Mouse (Mus musculus) lung, postnatal 25 days (tissue): ENCODE data around the gene Tnrc6a.
"Not testable (repeated sequence)": the region's sequence is repeated elsewhere in the genome, so short reads cannot be mapped to it uniquely, and the experiment has no call there.

Experiments
- DNase-seq: peaks from one replicate; pipeline ENCODE4 v3.0.0; 2022; ENCODE audit warnings: low spot score

Gene Tnrc6a

GRCm38 (mm10) chr7:123123665-123124298, at the start of gene Tnrc6a:
Tnrc6a (plus strand) TSS chr7:123123885.
- DNase-seq, result peak; percentile 94

DNA sequence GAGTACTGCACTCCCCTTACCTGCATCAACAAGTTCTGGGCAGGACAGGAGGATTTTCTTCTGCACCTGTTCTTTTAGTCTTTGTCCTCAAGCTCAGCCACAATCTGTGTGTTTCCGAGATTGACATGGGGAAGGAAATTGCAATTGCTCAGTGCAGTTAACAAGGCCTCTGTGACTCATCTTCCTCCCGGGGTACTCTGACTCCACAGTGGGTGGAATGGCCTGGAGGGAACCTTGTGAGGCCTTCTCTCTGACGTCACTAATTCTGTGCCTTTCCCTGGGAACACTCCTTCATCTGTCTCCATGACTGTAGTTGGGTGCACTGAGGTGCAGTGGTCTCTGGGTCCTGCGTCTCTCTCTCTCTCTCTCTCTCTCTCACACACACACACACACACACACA, 41.4 kb upstream of the Tnrc6a start:
- DNase-seq, result no peak

DNA sequence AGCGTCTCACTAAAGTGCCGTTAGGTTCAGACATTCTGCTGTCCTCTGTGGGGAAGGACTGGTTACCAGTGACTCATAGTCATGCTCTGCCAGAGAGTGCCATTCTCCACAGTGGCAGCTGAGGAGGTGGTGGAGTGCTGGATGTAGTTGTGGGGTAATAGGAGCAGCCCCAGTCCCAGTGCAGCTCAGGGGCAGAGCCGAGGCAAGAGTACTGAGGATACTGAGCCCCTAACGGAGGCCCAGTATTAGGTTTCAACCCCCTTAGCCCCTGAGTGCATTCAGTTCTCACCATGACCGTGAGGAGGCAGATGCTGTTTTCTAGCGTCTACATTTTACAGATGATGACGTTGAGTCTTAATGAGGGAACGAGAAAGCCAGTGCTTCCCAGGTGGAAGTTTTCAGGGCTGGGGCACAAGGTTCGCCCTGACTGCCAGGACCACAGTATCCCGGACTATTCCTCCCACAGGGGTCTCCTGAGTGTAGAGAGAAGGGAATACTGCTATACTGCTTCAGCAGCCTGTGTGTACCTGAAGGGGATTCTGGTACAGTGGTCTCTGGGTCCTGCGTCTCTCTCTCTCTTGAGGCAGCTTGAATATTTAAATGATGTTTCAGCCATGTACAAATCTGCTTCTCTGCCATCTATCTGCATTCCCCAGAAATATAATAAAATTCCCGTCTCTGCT, 40.1 kb upstream of the Tnrc6a start:
- DNase-seq, result no peak

DNA sequence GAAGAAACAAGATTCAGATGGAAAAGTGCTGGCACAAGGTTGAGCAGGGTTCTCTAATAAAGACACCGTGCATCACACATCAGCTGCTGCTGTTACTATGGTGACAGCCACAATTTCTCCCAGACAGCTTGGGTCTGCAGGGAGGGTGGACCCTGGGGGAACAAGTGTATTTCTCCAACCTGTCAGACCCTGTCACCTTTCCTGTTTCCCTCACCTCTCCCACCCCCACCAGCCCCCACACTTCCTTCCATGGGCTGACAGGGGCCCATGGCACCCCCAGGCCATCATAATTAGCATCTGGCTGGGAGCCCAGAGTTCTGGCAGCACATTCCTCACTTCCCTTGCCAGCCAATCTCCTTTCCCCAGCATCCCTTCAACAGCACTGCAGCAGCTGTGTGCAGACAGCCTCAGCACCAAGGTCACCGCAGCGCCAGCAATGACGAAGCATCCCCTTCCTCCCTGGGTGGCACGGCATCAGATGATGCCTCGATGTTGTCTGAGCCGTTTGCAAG, 39.4 kb upstream of the Tnrc6a start:
- no peak for DNase-seq

- DNase-seq, result peak; percentile 18
Measured at GRCm38 (mm10) chr7:123084708-123085107, 39.0 kb upstream of the Tnrc6a start.

GRCm38 (mm10) chr7:123088920-123089319, 34.8 kb upstream of the Tnrc6a start:
- no peak for DNase-seq

DNA sequence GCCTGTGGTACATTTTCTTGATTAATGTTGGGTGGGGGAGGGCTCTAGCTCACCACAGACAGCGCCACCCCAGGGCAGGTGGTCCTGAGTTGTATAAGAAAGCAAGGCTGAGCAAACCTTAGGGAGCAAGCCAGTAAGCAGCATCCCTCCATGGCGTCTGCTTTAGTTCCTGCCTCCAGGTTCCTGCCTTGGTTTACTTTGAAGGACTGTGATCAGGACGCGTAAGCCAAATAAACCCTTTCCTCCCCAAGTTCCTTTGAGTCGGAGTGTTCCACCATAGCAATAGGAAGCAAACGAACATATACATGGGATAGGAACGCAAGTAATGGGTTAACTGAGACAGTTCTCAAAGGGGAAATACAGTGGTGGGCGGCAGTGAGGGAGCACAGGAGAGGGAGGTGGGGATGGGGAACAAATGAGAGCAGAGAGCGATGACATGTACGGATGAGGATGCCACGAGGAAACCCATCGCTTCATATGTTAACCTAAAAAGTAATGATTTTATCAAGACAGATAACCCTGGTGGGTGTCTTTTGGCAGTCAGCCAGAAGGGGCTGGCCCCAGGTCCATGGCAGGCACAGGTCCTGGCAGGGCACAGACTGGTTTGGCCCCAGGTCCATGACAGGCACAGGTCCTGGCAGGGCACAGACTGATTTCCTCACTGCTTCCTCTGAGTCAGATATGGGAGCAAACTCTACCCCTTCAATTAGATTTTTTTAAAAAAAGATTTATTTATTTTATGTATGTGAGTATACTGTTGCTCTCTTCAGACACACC, 27.2 kb upstream of the Tnrc6a start:
- no peak for DNase-seq

GRCm38 (mm10) chr7:123097891-123098750, 25.6 kb upstream of the Tnrc6a start:
- DNase-seq, result peak; percentile 91

GRCm38 (mm10) chr7:123101295-123101694, 22.4 kb upstream of the Tnrc6a start:
- no peak for DNase-seq

- not testable (repeated sequence) for DNase-seq
Measured at GRCm38 (mm10) chr7:123105381-123105780, 18.3 kb upstream of the Tnrc6a start.

GRCm38 (mm10) chr7:123105906-123106305, 17.8 kb upstream of the Tnrc6a start:
- no peak for DNase-seq

- no peak for DNase-seq
Measured at GRCm38 (mm10) chr7:123106326-123106725, 17.4 kb upstream of the Tnrc6a start.

- peak; percentile 60 for DNase-seq
Measured at GRCm38 (mm10) chr7:123108058-123109055, 15.3 kb upstream of the Tnrc6a start.

GRCm38 (mm10) chr7:123109361-123110000, 14.2 kb upstream of the Tnrc6a start:
- DNase-seq, result no peak

GRCm38 (mm10) chr7:123110135-123110534, 13.6 kb upstream of the Tnrc6a start:
- peak; percentile 67 for DNase-seq

DNA sequence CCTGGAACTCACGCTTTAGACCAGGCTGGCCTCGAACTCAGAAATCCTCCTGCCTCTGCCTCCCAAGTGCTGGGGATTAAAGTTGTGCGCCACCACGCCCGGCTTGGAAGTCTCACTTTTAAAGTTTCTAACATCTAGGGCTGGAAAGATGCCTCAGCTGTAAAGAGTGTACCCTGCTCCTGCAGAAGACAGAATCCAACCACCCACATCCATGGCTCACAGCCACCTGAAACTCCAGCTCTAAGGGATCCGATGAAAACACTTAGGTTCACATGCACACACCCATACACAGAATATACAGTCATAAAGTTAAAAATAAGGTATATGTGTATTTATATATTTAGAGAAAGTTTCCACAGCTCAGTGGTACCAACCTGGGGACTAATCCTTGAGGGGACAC, 10.1 kb upstream of the Tnrc6a start:
- DNase-seq, result no peak

DNA sequence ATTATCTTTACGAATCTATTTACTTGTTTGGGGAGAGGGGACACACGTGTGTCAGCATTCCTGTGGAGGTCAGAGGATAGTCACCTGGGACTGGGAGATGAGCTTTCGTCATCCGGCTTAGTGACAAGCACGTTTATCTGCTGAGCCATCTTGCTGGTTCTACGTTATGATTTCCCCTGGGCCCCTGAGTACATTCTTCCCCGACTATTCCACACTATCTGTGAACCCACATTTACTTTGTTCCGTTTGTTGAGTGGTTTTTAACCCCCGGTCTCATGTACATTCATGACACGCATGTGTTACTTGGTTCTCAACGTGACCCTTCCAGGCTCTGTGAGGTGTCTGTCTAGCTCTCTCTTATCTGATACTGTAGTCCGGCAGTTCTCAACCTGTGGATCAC, 6.9 kb upstream of the Tnrc6a start:
- no peak for DNase-seq

GRCm38 (mm10) chr7:123117209-123117608, 6.5 kb upstream of the Tnrc6a start:
- no peak for DNase-seq

DNA sequence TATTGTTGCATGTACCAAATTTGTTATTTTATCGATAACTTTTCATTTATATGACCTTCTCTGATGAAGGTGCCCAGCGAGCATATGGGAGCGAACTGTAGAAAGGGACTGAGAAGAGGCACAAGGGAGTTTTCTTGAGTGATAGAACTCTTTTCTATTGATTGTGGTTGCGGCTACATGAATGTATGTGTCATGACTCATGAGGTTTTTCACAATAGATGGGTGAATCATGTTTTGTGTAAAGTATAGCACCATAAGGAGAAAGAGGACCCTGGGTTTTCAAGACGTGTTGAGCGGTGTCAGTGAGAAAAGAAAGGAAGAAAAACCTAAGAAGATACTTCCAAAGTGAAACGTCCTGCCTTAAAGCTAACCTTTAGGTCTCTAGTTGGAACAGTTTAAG, 3.2 kb upstream of the Tnrc6a start:
- no peak for DNase-seq

DNA sequence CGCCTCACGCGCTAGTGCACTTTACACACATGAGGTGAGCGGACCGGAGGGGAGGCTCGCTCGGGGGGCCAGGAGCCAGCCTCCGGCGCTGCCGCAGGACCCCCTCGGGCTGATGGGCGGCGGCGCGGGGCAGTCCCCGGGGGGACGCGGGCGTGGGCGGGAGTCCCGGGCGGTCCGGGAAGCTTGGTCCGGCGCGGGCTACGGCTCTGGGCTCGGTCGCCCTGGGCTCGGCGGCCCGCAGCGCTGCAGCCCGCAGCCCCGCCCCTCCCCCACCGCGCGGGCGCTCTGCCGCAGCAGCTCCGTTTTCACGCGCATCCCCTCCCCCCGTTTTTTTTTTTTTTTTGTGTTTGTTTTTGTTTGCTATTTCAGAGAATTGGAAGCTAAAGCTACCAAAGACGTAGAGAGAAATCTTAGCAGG, 623 bp downstream of the Tnrc6a start:
- DNase-seq, result no peak
